Mouse (Mus musculus) embryonic facial prominence, embryonic 13.5 days (tissue): ENCODE results near the gene Lix1. TPM values are rescaled to one million over a fixed set of nuclear protein-coding genes. Genes with fewer than 3 reads are reported as not detected.
A peak's percentile ranks its signal among the peaks of the same experiment; 100 is the strongest.

Experiments used
- ATAC-seq: fragments of 200-750 bp; cut with Nextera tagmentation; 2 replicates; pipeline ENCODE4 v1.8.0; 2017; ENCODE audit warnings: low read depth; ENCODE audit not compliant: insufficient number of reproducible peaks, insufficient read depth, low FRiP score, low TSS enrichment
- H3K27ac ChIP-seq: fragments of 300-500 bp; sonication (generic); 2 replicates; pipeline ENCODE4 v1.5.1; 2015; ENCODE audit warnings: moderate library complexity, mild to moderate bottlenecking, inconsistent platforms
- H3K27me3 ChIP-seq: fragments of 300-500 bp; sonication (generic); 2 replicates; pipeline ENCODE4 v1.6.1; 2015; ENCODE audit warnings: mild to moderate bottlenecking, inconsistent platforms
- H3K36me3 ChIP-seq: fragments of 300-500 bp; sonication (generic); 2 replicates; pipeline ENCODE4 v1.6.1; 2015; ENCODE audit warnings: mild to moderate bottlenecking, inconsistent platforms
- H3K4me1 ChIP-seq: fragments of 300-500 bp; sonication (generic); 2 replicates; pipeline ENCODE4 v1.6.1; 2015; ENCODE audit warnings: inconsistent platforms
- H3K4me2 ChIP-seq: fragments of 300-500 bp; sonication (generic); 2 replicates; pipeline ENCODE4 v1.6.1; 2015; ENCODE audit warnings: moderate library complexity, mild to moderate bottlenecking, inconsistent platforms
- H3K4me3 ChIP-seq: fragments of 300-500 bp; sonication (generic); 2 replicates; pipeline ENCODE4 v1.5.1; 2015; ENCODE audit warnings: mild to moderate bottlenecking, inconsistent platforms
- H3K9ac ChIP-seq: fragments of 300-500 bp; sonication (generic); 2 replicates; pipeline ENCODE4 v1.6.1; 2015; ENCODE audit warnings: mild to moderate bottlenecking, inconsistent platforms
- H3K9me3 ChIP-seq: fragments of 300-500 bp; sonication (generic); 2 replicates; pipeline ENCODE4 v1.6.1; 2016; ENCODE audit warnings: inconsistent platforms
- WGBS: fragments of 180-500 bp; shearing (Covaris S2); methylation state at CpG from one replicate; pipeline ENCODE4 v1.1.7; 2015; ENCODE audit warnings: mixed read lengths; 5-methylcytosine and 5-hydroxymethylcytosine counted together
- polyA plus RNA-seq: library from polyadenylated mRNA; unstranded; fragments of >200 nt; fragmentation: Nextera tagmentation; extraction: Ambion mirVana; gene quantifications from 2 replicates; pipeline ENCODE4 v1.2.1, GENCODE M21; 2015

The Lix1 gene
- polyA plus RNA-seq, 1 experiment from 2014 or later, result 46.4 TPM

- Histone ChIP-seq H3K27ac (no peak overlapping the region), H3K4me3 (no peak overlapping the region), H3K9ac (no peak overlapping the region), H3K9me3 (no peaks in the 10 kb centered on the region), H3K27me3 (no peaks in the 10 kb centered on the region), H3K4me1 (peaks cover 4% of the 10 kb centered on the region), H3K36me3 (no peaks in the 10 kb centered on the region), H3K4me2 (no peak overlapping the region)
- WGBS, result 97% methylated on average over 3 of the region's 3 CpGs
- no peak for ATAC-seq
Observed at GRCm38 (mm10) chr17:17414206-17414605, 11.7 kb downstream of the Lix1 start.

- H3K4me1 ChIP-seq, result peaks cover 14% of the 10 kb centered on the region; the same call in 1 of the 2 replicates
- no peak overlapping the region for H3K9ac ChIP-seq
- H3K27me3 ChIP-seq, result no peaks in the 10 kb centered on the region
- no peaks in the 10 kb centered on the region for H3K9me3 ChIP-seq
- no peak overlapping the region for H3K4me3 ChIP-seq
- 24% methylated on average over 4 of the region's 4 CpGs for WGBS
- H3K36me3 ChIP-seq, result no peaks in the 10 kb centered on the region
- H3K27ac ChIP-seq, result no peak overlapping the region
- no peak overlapping the region for H3K4me2 ChIP-seq
- no peak for ATAC-seq
Observed at GRCm38 (mm10) chr17:17424609-17425307, 22.3 kb downstream of the Lix1 start.

GRCm38 (mm10) chr17:17425308-17425813 is 22.9 kb downstream of the Lix1 start:
- no peak for ATAC-seq
- H3K27me3 ChIP-seq, result no peaks in the 10 kb centered on the region
- H3K27ac ChIP-seq, result no peak overlapping the region
- no peak overlapping the region for H3K4me3 ChIP-seq
- H3K4me1 ChIP-seq, result peaks cover 14% of the 10 kb centered on the region; the same call in 1 of the 2 replicates
- no peak overlapping the region for H3K4me2 ChIP-seq
- WGBS, result 36% methylated on average over 4 of the region's 4 CpGs
- H3K9ac ChIP-seq, result no peak overlapping the region
- H3K9me3 ChIP-seq, result no peaks in the 10 kb centered on the region
- no peaks in the 10 kb centered on the region for H3K36me3 ChIP-seq

DNA sequence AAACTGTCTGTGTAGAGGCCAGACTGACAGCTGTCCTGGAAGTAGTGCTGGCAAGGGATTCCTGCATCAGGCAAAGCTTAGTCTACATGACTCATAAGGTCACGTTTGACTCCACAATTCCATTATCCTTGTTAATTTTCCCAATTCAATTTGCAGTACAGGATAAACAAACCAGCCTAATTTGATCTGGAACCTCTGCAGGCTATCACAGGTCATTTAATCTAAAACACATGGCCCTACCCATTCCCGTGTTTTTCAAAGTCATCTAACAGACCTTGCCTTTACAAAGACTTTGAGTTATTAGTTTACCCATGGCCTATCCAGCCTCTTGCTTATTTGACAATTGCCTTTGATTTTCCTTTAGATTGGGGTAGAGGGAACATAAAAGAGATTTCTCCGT is 23.4 kb downstream of the Lix1 start:
- Histone ChIP-seq H3K4me3 (no peak overlapping the region), H3K4me2 (no peak overlapping the region), H3K36me3 (no peaks in the 10 kb centered on the region), H3K4me1 (peaks cover 14% of the 10 kb centered on the region; the same call in 1 of the 2 replicates), H3K9ac (no peak overlapping the region), H3K27ac (no peak overlapping the region), H3K9me3 (no peaks in the 10 kb centered on the region), H3K27me3 (no peaks in the 10 kb centered on the region)
- WGBS, result 19% methylated on average over 3 of the region's 3 CpGs
- ATAC-seq, result no peak

DNA sequence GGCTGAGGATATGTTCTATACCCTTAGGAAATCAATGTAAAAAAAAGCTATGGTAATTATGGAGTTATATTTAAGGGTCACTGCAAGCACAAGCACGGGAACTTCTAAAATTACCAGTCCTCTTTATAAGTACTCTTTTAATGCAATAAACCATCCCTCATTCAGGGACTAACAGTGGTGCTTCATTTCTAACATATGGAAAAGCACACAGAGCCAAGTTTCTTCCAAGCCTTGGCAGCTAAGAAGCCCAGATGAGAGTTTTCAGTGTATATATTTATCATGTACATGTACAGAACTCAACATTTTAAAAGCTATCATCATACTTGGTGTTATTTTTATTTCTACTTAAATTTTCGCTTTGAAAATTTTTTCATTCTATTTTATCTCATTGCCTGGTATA is 26.4 kb downstream of the Lix1 start:
- Histone ChIP-seq H3K27ac (no peak overlapping the region), H3K9me3 (no peaks in the 10 kb centered on the region), H3K27me3 (no peaks in the 10 kb centered on the region), H3K9ac (no peak overlapping the region), H3K4me2 (no peak overlapping the region), H3K4me1 (peaks cover 14% of the 10 kb centered on the region; the same call in 1 of the 2 replicates), H3K4me3 (no peak overlapping the region), H3K36me3 (no peaks in the 10 kb centered on the region)
- no peak for ATAC-seq
- WGBS, result 47% methylated on average over 2 of the region's 2 CpGs

GRCm38 (mm10) chr17:17433679-17434078 is 31.2 kb downstream of the Lix1 start:
- Histone ChIP-seq H3K4me1 (peaks cover 2% of the 10 kb centered on the region), H3K4me2 (no peak overlapping the region), H3K9ac (no peak overlapping the region), H3K27ac (no peak overlapping the region), H3K4me3 (no peak overlapping the region), H3K36me3 (no peaks in the 10 kb centered on the region), H3K27me3 (no peaks in the 10 kb centered on the region), H3K9me3 (no peaks in the 10 kb centered on the region)
- ATAC-seq, result no peak
- 80% methylated on average over 4 of the region's 4 CpGs for WGBS

- H3K4me1 ChIP-seq, result peaks cover 17% of the 10 kb centered on the region
- no peak overlapping the region for H3K27ac ChIP-seq
- H3K9me3 ChIP-seq, result no peaks in the 10 kb centered on the region
- ATAC-seq, result no peak
- no peak overlapping the region for H3K9ac ChIP-seq
- no peaks in the 10 kb centered on the region for H3K36me3 ChIP-seq
- no peak overlapping the region for H3K4me2 ChIP-seq
- no peaks in the 10 kb centered on the region for H3K27me3 ChIP-seq
- H3K4me3 ChIP-seq, result no peak overlapping the region
Observed at GRCm38 (mm10) chr17:17438576-17439191, 36.2 kb downstream of the Lix1 start.

GRCm38 (mm10) chr17:17441876-17442498 is 39.5 kb downstream of the Lix1 start:
- Histone ChIP-seq H3K27me3 (no peaks in the 10 kb centered on the region), H3K9me3 (no peaks in the 10 kb centered on the region), H3K27ac (peak overlapping the region; percentile 71), H3K4me3 (no peak overlapping the region), H3K4me1 (peaks cover 17% of the 10 kb centered on the region), H3K4me2 (no peak overlapping the region), H3K9ac (no peak overlapping the region), H3K36me3 (no peaks in the 10 kb centered on the region)
- no peak for ATAC-seq
- WGBS, result 16% methylated on average over 4 of the region's 4 CpGs

- no peak overlapping the region for H3K4me2 ChIP-seq
- no peaks in the 10 kb centered on the region for H3K36me3 ChIP-seq
- H3K4me1 ChIP-seq, result peaks cover 20% of the 10 kb centered on the region
- H3K27me3 ChIP-seq, result no peaks in the 10 kb centered on the region
- ATAC-seq, result no peak
- no peaks in the 10 kb centered on the region for H3K9me3 ChIP-seq
- WGBS, result 82% methylated on average over 3 of the region's 3 CpGs
- H3K4me3 ChIP-seq, result no peak overlapping the region
- no peak overlapping the region for H3K27ac ChIP-seq
- no peak overlapping the region for H3K9ac ChIP-seq
Observed at GRCm38 (mm10) chr17:17444297-17444886, 41.9 kb downstream of the Lix1 start.

DNA sequence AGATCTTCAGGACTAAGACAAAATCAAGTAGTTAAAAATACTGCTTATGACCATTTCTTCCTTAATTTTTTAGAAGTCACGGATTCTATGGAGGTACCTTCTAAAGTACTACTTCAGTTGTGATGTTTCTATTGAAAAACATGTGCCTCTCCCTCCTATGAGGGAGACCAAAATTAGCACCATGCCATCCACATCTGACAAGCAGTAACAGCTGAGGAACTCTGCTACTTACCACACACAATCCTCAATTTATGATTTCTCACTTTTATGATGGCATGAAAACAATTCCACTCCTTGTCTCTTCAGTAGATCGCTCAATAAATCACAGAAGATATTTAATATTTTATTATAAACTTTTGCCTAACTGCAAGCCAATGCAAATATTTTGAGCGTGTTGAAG is 44.2 kb downstream of the Lix1 start:
- Histone ChIP-seq H3K9ac (no peak overlapping the region), H3K4me1 (peaks cover 22% of the 10 kb centered on the region), H3K4me3 (no peak overlapping the region), H3K27me3 (no peaks in the 10 kb centered on the region), H3K9me3 (no peaks in the 10 kb centered on the region), H3K36me3 (no peaks in the 10 kb centered on the region), H3K4me2 (no peak overlapping the region), H3K27ac (no peak overlapping the region)
- no peak for ATAC-seq
- 91% methylated on average over 3 of the region's 3 CpGs for WGBS

DNA sequence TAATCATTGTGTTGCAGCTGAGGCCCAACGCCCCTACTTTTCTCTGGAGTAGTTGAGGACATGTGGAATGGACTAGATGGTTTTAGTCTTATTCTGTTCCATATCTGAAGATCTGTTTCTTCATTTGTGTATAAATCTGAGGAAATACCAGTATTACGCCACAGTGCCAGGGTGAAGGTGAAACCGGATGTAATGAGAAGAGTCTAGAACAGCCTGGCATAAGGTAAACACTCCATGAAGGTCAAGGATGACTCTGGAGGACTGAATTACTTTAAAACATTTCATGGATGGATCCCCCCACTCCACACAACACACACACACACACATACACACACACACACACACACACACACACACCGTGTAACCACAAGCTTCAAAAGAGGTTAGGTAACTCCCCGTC is 45.3 kb downstream of the Lix1 start:
- no peak overlapping the region for H3K27ac ChIP-seq
- H3K4me2 ChIP-seq, result no peak overlapping the region
- H3K4me3 ChIP-seq, result no peak overlapping the region
- WGBS, result 78% methylated on average over 5 of the region's 5 CpGs
- H3K4me1 ChIP-seq, result peaks cover 16% of the 10 kb centered on the region
- H3K36me3 ChIP-seq, result no peaks in the 10 kb centered on the region
- no peak for ATAC-seq
- H3K27me3 ChIP-seq, result no peaks in the 10 kb centered on the region
- no peaks in the 10 kb centered on the region for H3K9me3 ChIP-seq
- H3K9ac ChIP-seq, result no peak overlapping the region
